Mouse (Mus musculus): ENCODE results near the gene Ear2. TPM values are rescaled to one million over a fixed set of nuclear protein-coding genes. Genes with fewer than 3 reads are reported as not detected.
"Not testable (repeated sequence)": the region's sequence is repeated elsewhere in the genome, so short reads cannot be mapped to it uniquely, and the experiment has no call there.

The Ear2 gene
- polyA plus RNA-seq, 1 experiment from 2014 or later = 0.36 TPM

DNA sequence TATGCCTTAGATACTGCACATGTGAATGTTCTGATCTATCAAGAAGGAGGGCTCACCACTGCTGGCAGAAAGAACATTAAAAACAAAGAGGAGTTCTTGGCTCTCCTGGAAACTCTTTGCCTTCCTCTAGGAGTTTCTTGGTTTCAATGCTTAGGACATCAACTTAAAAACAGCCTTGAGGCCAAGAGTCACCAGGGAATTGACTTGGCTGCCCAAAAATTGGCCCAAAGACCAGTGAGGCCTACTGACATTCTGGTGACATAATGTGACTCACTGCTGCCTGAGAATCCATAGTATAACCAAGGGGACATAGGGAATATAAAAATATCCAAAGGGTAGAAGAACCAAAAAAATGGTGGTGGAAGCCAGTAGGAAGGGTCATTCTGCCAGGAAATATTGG, 8.5 kb downstream of the Ear2 start:
- Histone ChIP-seq H3K4me2 (replicated peaks; ENCODE audit: low read depth, low read length) (no peak overlapping the region), H3K27ac (ENCODE audit: low read length) (no peak overlapping the region), H3K27me3 (ENCODE audit: control insufficient read depth, insufficient read depth, low read length) (no peaks in the 10 kb centered on the region), H3K4me1 (ENCODE audit: control insufficient read depth, insufficient read depth, low read length) (no peaks in the 10 kb centered on the region), H3K36me3 (ENCODE audit: control insufficient read depth, insufficient read depth, low read length) (no peaks in the 10 kb centered on the region), H3K4me3 (ENCODE audit: low read depth, low read length) (no peak overlapping the region), H3K9me3 (ENCODE audit: control insufficient read depth, low read depth, low read length) (no peaks in the 10 kb centered on the region), H3K9ac (replicated peaks; ENCODE audit: low read depth, low read length) (no peak overlapping the region)
- ATAC-seq (ENCODE audit: insufficient number of reproducible peaks, insufficient read depth, low FRiP score, low read depth) = no peak

DNA sequence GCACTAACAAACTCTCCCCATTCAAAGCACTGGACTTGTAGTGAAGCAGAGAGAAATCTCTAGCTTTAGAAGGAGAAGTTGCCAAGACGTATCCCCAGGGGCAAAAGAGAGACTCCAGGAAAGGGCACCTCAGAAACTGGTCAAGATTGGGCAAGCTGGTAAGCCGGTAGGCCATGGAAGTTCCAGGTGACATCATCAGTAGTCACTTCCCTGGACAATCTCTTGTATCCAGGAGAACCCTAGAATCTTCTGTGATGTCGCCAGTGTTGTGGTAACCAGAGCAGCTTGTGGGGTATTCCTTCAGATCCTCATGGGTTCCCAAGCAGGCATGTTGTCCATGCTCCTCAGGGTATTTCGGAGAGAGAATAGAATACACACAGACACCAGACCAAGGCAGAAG, 21.1 kb downstream of the Ear2 start, which contains the start of gene Gm3327:
Gene Gm3327, plus strand, starts transcription at position 301 of the 400 bp plus-strand sequence.
- not testable (repeated sequence) for H3K27ac ChIP-seq (ENCODE audit: low read length); H3K4me3 ChIP-seq (ENCODE audit: low read depth, low read length); H3K36me3 ChIP-seq (ENCODE audit: control insufficient read depth, insufficient read depth, low read length); H3K27me3 ChIP-seq (ENCODE audit: control insufficient read depth, insufficient read depth, low read length); H3K9ac ChIP-seq (replicated peaks; ENCODE audit: low read depth, low read length); H3K4me1 ChIP-seq (ENCODE audit: control insufficient read depth, insufficient read depth, low read length); H3K4me2 ChIP-seq (replicated peaks; ENCODE audit: low read depth, low read length); ATAC-seq (ENCODE audit: insufficient number of reproducible peaks, insufficient read depth, low FRiP score, low read depth); H3K9me3 ChIP-seq (ENCODE audit: control insufficient read depth, low read depth, low read length)
- WGBS = 90% methylated on average over 3 of the region's 4 CpGs

Other genes starting within 250 kb of the Ear2 start
- gene Ear1, start 227.1 kb upstream of the Ear2 start, polyA plus RNA-seq (2014; fragmentation: Nextera tagmentation; extraction: Ambion mirVana) = not detected in 2 replicates
- not detected in 2 replicates for gene Ear10, start 179.1 kb upstream of the Ear2 start, polyA plus RNA-seq (2014; fragmentation: Nextera tagmentation; extraction: Ambion mirVana)
- gene Gm8113, start 177.3 kb upstream of the Ear2 start, polyA plus RNA-seq (2014; fragmentation: Nextera tagmentation; extraction: Ambion mirVana) = 19.7 and 19.9 TPM in 2 replicates
- gene Ang5, start 145.6 kb upstream of the Ear2 start, polyA plus RNA-seq (2014; fragmentation: Nextera tagmentation; extraction: Ambion mirVana) = not detected in 2 replicates
- not detected in 2 replicates for gene Ang6, start 100.4 kb upstream of the Ear2 start, polyA plus RNA-seq (2014; fragmentation: Nextera tagmentation; extraction: Ambion mirVana)
- not detected in 2 replicates for gene Gm3327, start 21.2 kb downstream of the Ear2 start, polyA plus RNA-seq (2014; fragmentation: Nextera tagmentation; extraction: Ambion mirVana)
- gene Gm8212, start 95.0 kb downstream of the Ear2 start, polyA plus RNA-seq (2014; fragmentation: Nextera tagmentation; extraction: Ambion mirVana) = not detected in 2 replicates
- not detected in 2 replicates for gene 4930503E14Rik, start 110.6 kb downstream of the Ear2 start, polyA plus RNA-seq (2014; fragmentation: Nextera tagmentation; extraction: Ambion mirVana)
- not detected in 2 replicates for gene Gm8220, start 182.9 kb downstream of the Ear2 start, polyA plus RNA-seq (2014; fragmentation: Nextera tagmentation; extraction: Ambion mirVana)
- not detected in 2 replicates for gene Gm5930, start 235.9 kb downstream of the Ear2 start, polyA plus RNA-seq (2014; fragmentation: Nextera tagmentation; extraction: Ambion mirVana)